Mouse (Mus musculus) midbrain, embryonic 14.5 days (tissue): ENCODE measurements around the gene Pigg. TPM values are rescaled to one million over a fixed set of nuclear protein-coding genes. Genes with fewer than 3 reads are reported as not detected.

ENCODE experiments used
- ATAC-seq: fragments of 200-750 bp; cut with Nextera tagmentation; 2 replicates; pipeline ENCODE4 v1.8.0; 2017; ENCODE audit warnings: moderate number of reproducible peaks, moderate library complexity; ENCODE audit not compliant: low FRiP score, low TSS enrichment
- DNase-seq: peaks from one replicate; pipeline ENCODE4 v3.0.0-alpha.2; 2015
- H3K27ac ChIP-seq: fragments of 300-500 bp; sonication (generic); replicated peaks from 2 replicates; pipeline ENCODE4 v1.5.1; 2014; ENCODE audit warnings: mild to moderate bottlenecking, low read depth, low read length, moderate library complexity
- H3K27me3 ChIP-seq: fragments of 300-500 bp; sonication (generic); 2 replicates; pipeline ENCODE4 v1.6.1; 2014; ENCODE audit warnings: low read length, control low read depth, mixed read lengths; ENCODE audit not compliant: control insufficient read depth, insufficient read depth
- H3K36me3 ChIP-seq: fragments of 300-500 bp; sonication (generic); 2 replicates; pipeline ENCODE4 v1.6.1; 2014; ENCODE audit warnings: low read length, control low read depth; ENCODE audit not compliant: control insufficient read depth, insufficient read depth
- H3K4me1 ChIP-seq: fragments of 300-500 bp; sonication (generic); 2 replicates; pipeline ENCODE4 v1.6.1; 2014; ENCODE audit warnings: mild to moderate bottlenecking, antibody characterized with exemption, low read length, control low read depth; ENCODE audit not compliant: control insufficient read depth, insufficient read depth
- H3K4me2 ChIP-seq: fragments of 300-500 bp; sonication (generic); 2 replicates; pipeline ENCODE4 v1.6.1; 2014; ENCODE audit warnings: mild to moderate bottlenecking, low read length, moderate library complexity
- H3K4me3 ChIP-seq: fragments of 300-500 bp; sonication (generic); replicated peaks from 2 replicates; pipeline ENCODE4 v1.5.1; 2014; ENCODE audit warnings: low read depth, low read length
- H3K9ac ChIP-seq: fragments of 300-500 bp; sonication (generic); replicated peaks from 2 replicates; pipeline ENCODE4 v1.6.1; 2014; ENCODE audit warnings: mild to moderate bottlenecking, low read length, moderate library complexity
- H3K9me3 ChIP-seq: fragments of 300-500 bp; sonication (generic); 2 replicates; pipeline ENCODE4 v1.6.1; 2016; ENCODE audit warnings: low read length, control low read depth, mixed read lengths; ENCODE audit not compliant: control insufficient read depth
- WGBS: fragments of 180-500 bp; shearing (Covaris S2); extraction: QIAGEN DNeasy Blood & Tissue Kit; methylation state at CpG from one replicate; pipeline ENCODE4 v1.1.7; 2014; 5-methylcytosine and 5-hydroxymethylcytosine counted together
- polyA plus RNA-seq: library from polyadenylated mRNA; unstranded; fragments of >200 nt; fragmentation: Nextera tagmentation; extraction: Ambion mirVana; gene quantifications from 2 replicates; pipeline ENCODE4 v1.2.1, GENCODE M21; 2014

The Pigg gene
- polyA plus RNA-seq, 1 experiment from 2014 or later = 2.9 TPM

DNA sequence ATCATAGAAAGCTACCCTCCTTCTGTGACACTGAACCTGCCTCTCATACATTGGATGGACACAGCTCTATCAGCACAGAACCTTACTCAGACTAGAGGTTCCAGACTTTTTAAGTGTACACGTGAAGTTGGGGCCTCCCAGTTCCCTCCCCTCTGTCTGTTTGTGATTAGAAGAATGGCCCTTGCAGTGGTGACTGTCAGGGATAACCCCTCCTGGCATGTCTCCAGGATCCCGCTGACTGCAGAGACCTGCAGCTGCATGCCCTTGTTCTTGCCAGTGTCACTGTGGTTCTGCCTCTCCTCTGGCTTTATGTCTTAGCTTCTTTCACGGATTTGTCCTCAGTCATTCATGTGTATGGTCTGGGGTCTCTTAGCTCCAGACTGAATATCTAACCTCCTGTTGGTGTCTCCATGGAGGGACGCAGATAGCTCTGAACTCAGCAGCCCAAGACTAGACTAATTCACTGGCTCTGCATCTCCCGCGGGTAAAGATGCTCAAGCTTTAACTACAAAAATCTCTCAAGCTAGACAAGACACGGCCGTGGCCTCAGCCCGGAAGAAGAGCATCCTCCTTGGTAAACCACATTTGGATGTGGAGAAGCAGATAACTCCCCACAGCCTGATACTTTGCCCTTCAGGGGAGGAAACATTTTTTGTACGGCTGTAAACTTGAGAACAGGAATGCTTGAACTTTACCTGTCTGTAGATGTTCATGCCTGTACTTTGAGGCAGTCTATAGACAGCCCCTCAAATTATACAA is 33.1 kb downstream of the Pigg start:
- no peak overlapping the region for H3K4me3 ChIP-seq
- H3K9ac ChIP-seq = no peak overlapping the region
- no peak overlapping the region for H3K4me2 ChIP-seq
- no peaks in the 10 kb centered on the region for H3K9me3 ChIP-seq
- no peaks in the 10 kb centered on the region for H3K4me1 ChIP-seq
- H3K27me3 ChIP-seq = no peaks in the 10 kb centered on the region
- H3K27ac ChIP-seq = no peak overlapping the region
- 88% methylated on average over 10 of the region's 10 CpGs for WGBS
- H3K36me3 ChIP-seq = peaks cover 44% of the 10 kb centered on the region
- ATAC-seq (no peak), DNase-seq (no peak)

DNA sequence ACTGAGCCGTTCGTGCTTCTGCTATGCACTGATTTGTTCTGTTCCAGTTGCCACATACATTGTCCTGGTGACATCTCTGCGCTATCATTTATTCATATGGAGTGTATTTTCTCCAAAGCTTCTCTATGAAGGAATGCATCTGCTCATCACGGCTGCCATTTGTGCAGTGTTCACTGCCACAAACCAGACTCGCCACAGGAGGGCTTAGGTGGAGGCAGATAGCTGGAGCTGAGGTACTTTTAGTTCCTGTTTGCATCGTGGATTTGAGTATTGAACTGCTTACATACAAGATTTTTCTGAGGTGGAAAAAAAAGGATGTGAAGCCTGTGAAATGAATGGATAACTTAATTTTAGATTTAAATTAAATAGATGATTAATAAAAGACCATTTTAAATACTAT is 35.4 kb downstream of the Pigg start:
- WGBS = 92% methylated on average over 6 of the region's 6 CpGs
- DNase-seq (no peak), ATAC-seq (no peak)
- Histone ChIP-seq H3K4me3 (no peak overlapping the region), H3K4me2 (no peak overlapping the region), H3K9ac (no peak overlapping the region), H3K27me3 (no peaks in the 10 kb centered on the region), H3K9me3 (no peaks in the 10 kb centered on the region), H3K27ac (no peak overlapping the region), H3K4me1 (no peaks in the 10 kb centered on the region), H3K36me3 (peaks cover 50% of the 10 kb centered on the region)

DNA sequence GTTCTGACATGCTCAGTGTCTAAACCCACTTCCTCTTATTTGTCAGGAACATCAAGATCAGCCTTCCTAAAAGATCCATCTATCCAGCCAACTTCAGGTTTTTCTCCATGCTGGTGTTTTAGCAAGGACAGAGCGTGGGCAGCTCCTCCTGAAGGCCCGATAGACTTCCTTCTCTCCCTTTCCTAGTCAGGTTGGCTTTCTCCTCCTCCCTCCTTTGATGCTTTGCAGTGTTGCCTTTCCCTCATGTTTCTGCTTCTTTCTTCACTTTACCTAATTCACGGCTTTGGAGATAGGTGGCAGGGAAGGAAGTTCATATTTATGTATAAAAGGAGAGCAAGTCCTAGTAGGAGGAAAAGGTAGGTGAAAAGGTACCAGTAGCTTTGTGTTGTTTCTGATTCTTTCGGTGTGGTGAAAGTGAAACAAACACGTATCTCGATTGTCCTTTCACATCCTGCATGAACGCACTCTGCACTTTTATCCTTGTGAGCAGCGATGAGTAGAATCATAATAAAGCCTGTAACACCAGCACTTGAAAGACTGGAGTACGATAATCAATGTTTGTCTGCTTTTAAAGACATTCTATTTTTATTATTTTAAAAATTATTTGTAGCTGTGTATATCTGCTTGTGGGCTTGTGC is 37.2 kb downstream of the Pigg start:
- no peak overlapping the region for H3K4me3 ChIP-seq
- H3K4me2 ChIP-seq = no peak overlapping the region
- no peaks in the 10 kb centered on the region for H3K9me3 ChIP-seq
- H3K9ac ChIP-seq = no peak overlapping the region
- no peak overlapping the region for H3K27ac ChIP-seq
- H3K4me1 ChIP-seq = no peaks in the 10 kb centered on the region
- H3K36me3 ChIP-seq = peaks cover 38% of the 10 kb centered on the region
- 95% methylated on average over 9 of the region's 9 CpGs for WGBS
- no peaks in the 10 kb centered on the region for H3K27me3 ChIP-seq
- ATAC-seq (no peak), DNase-seq (no peak)

DNA sequence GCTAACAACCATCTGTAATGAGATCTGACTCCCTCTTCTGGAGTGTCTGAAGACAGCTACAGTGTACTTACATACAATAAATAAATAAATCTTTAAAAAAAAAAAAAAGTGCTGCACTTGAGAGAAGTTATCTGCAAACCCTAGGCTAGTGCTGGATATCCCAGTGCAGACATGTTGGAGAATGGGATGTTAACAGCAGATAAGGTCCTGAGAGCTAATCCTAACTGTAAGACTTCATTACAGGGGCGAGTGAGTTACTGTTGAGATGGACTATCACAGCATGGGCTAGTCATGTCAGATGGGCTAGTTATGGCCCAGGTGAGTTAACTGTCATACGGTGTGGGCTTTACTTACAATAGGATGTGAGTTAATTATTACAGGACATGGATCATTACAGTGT is 41.6 kb downstream of the Pigg start:
- no peak for DNase-seq
- no peaks in the 10 kb centered on the region for H3K9me3 ChIP-seq

DNA sequence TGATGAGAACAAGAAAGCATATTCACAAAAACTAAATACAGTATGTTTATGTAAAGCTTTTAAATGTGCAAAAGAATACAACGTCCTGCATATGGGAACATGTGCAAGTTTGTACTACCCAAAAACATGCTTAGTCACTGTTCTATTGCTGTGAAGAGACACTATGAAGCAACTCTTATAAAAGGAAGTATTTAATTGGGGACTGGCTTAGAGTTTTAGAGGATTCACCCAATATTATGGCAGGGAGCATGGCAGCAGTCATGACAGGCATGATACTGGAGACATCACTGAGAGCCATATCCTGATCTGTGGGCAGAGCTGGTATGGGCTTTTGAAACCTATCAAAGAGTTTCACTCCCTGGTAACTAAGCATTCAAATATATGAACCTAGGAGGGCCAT is 45.5 kb downstream of the Pigg start:
- no peak overlapping the region for H3K4me3 ChIP-seq
- no peaks in the 10 kb centered on the region for H3K9me3 ChIP-seq
- no peaks in the 10 kb centered on the region for H3K4me1 ChIP-seq
- 96% methylated on average over 1 of the region's 1 CpGs for WGBS
- H3K9ac ChIP-seq = no peak overlapping the region
- H3K27me3 ChIP-seq = no peaks in the 10 kb centered on the region
- H3K36me3 ChIP-seq = no peaks in the 10 kb centered on the region
- no peak overlapping the region for H3K27ac ChIP-seq
- DNase-seq = no peak
- no peak for ATAC-seq
- H3K4me2 ChIP-seq = no peak overlapping the region

More for the DNA sequence above, 41.6 kb downstream of the Pigg start:
- 83% methylated on average over 2 of the region's 2 CpGs for WGBS
- Histone ChIP-seq H3K36me3 (peaks cover 13% of the 10 kb centered on the region), H3K4me3 (no peak overlapping the region), H3K27ac (no peak overlapping the region), H3K27me3 (no peaks in the 10 kb centered on the region), H3K4me1 (no peaks in the 10 kb centered on the region), H3K4me2 (no peak overlapping the region), H3K9ac (no peak overlapping the region)
- no peak for ATAC-seq

DNA sequence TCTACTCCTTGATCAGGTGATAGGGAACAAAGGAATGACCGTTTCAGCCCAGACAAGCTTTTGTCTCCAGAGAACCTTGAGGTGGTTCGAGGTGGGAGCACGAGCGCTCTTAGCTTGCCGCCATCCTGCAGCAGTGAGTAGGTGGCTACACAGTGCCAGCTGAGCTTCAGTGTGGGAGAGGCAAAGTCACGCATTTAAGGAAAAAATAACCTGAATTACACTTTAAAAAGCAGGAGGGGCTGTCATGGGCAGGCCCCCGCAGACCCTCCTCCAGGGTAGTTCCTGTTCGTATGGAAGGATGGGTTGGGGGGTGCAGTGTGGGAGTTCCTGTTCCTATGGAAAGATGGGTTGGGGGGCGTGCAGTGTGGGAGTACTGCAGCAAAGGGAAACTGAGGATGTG is 47.1 kb downstream of the Pigg start:
- WGBS = 85% methylated on average over 9 of the region's 9 CpGs
- H3K4me3 ChIP-seq = no peak overlapping the region
- no peak overlapping the region for H3K27ac ChIP-seq
- no peak for DNase-seq
- no peak overlapping the region for H3K9ac ChIP-seq
- H3K36me3 ChIP-seq = no peaks in the 10 kb centered on the region
- H3K27me3 ChIP-seq = peaks cover 10% of the 10 kb centered on the region
- H3K9me3 ChIP-seq = no peaks in the 10 kb centered on the region
- no peak overlapping the region for H3K4me2 ChIP-seq
- ATAC-seq = no peak
- H3K4me1 ChIP-seq = no peaks in the 10 kb centered on the region

DNA sequence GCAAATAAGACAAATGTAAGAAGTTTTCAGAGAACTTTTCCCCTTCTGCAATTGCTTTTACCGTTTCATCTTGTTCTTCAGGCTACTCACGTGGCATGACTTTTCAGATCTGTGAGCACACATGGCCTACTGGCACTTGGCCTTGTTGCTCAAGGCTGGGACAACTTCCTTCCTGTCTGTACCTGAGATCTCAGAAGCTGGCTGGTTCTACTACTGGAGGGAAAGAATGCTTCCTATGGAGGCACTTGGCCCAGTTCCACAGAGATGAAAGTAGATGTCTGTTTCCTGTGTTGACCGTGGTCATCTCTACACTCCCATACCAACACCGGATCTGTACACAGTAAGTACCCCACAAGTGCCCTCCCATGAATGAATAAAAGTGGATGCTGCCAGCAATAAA is 47.8 kb downstream of the Pigg start:
- DNase-seq = no peak
- Histone ChIP-seq H3K4me3 (no peak overlapping the region), H3K9me3 (no peaks in the 10 kb centered on the region), H3K4me2 (no peak overlapping the region), H3K27ac (no peak overlapping the region), H3K9ac (no peak overlapping the region), H3K27me3 (peaks cover 18% of the 10 kb centered on the region), H3K4me1 (no peaks in the 10 kb centered on the region), H3K36me3 (no peaks in the 10 kb centered on the region)
- no peak for ATAC-seq
- 89% methylated on average over 4 of the region's 4 CpGs for WGBS

DNA sequence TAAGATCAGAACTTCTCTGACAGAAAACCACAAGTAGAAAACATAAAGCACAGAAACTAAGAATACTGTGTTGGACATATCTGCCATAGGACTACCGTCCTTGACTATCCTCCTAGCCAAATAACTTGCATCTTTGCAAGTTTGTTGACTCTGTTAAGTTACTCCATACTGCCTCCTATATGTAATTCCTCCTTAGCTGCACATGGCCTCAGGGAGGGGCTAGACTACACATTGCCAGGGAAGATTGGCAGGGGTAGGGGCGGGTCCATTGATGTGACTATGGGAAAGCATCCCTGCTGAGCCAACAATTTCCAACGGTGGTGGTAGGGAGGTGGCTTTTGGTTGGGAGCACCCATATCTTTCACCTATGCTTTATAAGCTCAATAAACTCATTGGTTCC is 49.9 kb downstream of the Pigg start:
- WGBS = 27% methylated on average over 3 of the region's 3 CpGs
- ATAC-seq = no peak

More for the DNA sequence above, 49.9 kb downstream of the Pigg start:
- Histone ChIP-seq H3K9ac (no peak overlapping the region), H3K4me1 (peaks cover 12% of the 10 kb centered on the region; the same call in 1 of the 2 replicates), H3K4me3 (no peak overlapping the region), H3K27me3 (peaks cover 37% of the 10 kb centered on the region), H3K27ac (no peak overlapping the region), H3K36me3 (no peaks in the 10 kb centered on the region), H3K4me2 (no peak overlapping the region), H3K9me3 (no peaks in the 10 kb centered on the region)
- peak; percentile 5 for DNase-seq
